Mouse (Mus musculus) hindbrain, embryonic 16.5 days (tissue): ENCODE results near the gene Rgs3. TPM values are rescaled to one million over a fixed set of nuclear protein-coding genes. Genes with fewer than 3 reads are reported as not detected.

Source experiments
- ATAC-seq: fragments of 200-750 bp; cut with Nextera tagmentation; 2 replicates; pipeline ENCODE4 v1.8.0; 2017; ENCODE audit warnings: moderate TSS enrichment, moderate library complexity
- H3K27ac ChIP-seq: fragments of 300-500 bp; sonication (generic); 2 replicates; pipeline ENCODE4 v1.5.1; 2014; ENCODE audit warnings: low read depth, mild to moderate bottlenecking, control low read depth, low read length, moderate library complexity
- H3K27me3 ChIP-seq: fragments of 300-500 bp; sonication (generic); replicated peaks from 2 replicates; pipeline ENCODE4 v1.6.1; 2014; ENCODE audit warnings: low read length; ENCODE audit not compliant: control insufficient read depth, insufficient read depth
- H3K36me3 ChIP-seq: fragments of 300-500 bp; sonication (generic); 2 replicates; pipeline ENCODE4 v1.6.1; 2014; ENCODE audit warnings: mild to moderate bottlenecking, low read length, moderate library complexity, mixed read lengths; ENCODE audit not compliant: control insufficient read depth, insufficient read depth
- H3K4me1 ChIP-seq: fragments of 300-500 bp; sonication (generic); 2 replicates; pipeline ENCODE4 v1.6.1; 2014; ENCODE audit warnings: low read depth, low read length; ENCODE audit not compliant: control insufficient read depth, insufficient read depth
- H3K4me2 ChIP-seq: fragments of 300-500 bp; sonication (generic); 2 replicates; pipeline ENCODE4 v1.6.1; 2014; ENCODE audit warnings: mild to moderate bottlenecking, low read length, control low read depth, moderate library complexity
- H3K4me3 ChIP-seq: fragments of 300-500 bp; sonication (generic); 2 replicates; pipeline ENCODE4 v1.5.1; 2014; ENCODE audit warnings: mild to moderate bottlenecking, low read length, control low read depth, moderate library complexity
- H3K9ac ChIP-seq: fragments of 300-500 bp; sonication (generic); 2 replicates; pipeline ENCODE4 v1.6.1; 2014; ENCODE audit warnings: low read depth, mild to moderate bottlenecking, control low read depth, low read length, moderate library complexity
- H3K9me3 ChIP-seq: fragments of 300-500 bp; sonication (generic); 2 replicates; pipeline ENCODE4 v1.6.1; 2014; ENCODE audit warnings: mild to moderate bottlenecking, low read length, moderate library complexity; ENCODE audit not compliant: control insufficient read depth
- WGBS: fragments of 180-500 bp; shearing (Covaris S2); extraction: QIAGEN DNeasy Blood & Tissue Kit; methylation state at CpG from one replicate; pipeline ENCODE4 v1.1.7; 2014; 5-methylcytosine and 5-hydroxymethylcytosine counted together
- polyA plus RNA-seq: library from polyadenylated mRNA; unstranded; fragments of >200 nt; fragmentation: Nextera tagmentation; extraction: Ambion mirVana; gene quantifications from 2 replicates; pipeline ENCODE4 v1.2.1, GENCODE M21; 2015

The Rgs3 gene
- 58.1 and 64.6 TPM in 2 replicates for polyA plus RNA-seq

- Histone ChIP-seq H3K27me3 (no peaks in the 10 kb centered on the region), H3K4me2 (no peak within 1 kb of the TSS), H3K4me3 (no peak within 1 kb of the TSS), H3K36me3 (no peaks in the 10 kb centered on the region), H3K27ac (no peak within 1 kb of the TSS), H3K9me3 (no peaks in the 10 kb centered on the region), H3K9ac (no peak within 1 kb of the TSS), H3K4me1 (no peaks in the 10 kb centered on the region)
- ATAC-seq: no peak
- WGBS: 67% methylated on average over 6 of the region's 6 CpGs
Measured at GRCm38 (mm10) chr4:62559797-62560329, at the start of gene Rgs3. Rgs3 (plus strand) TSS chr4:62559847.

- H3K36me3 ChIP-seq: peaks cover 33% of the 10 kb centered on the region
- no peak for ATAC-seq
Measured at GRCm38 (mm10) chr4:62509946-62510345, 49.7 kb upstream of the Rgs3 start.

GRCm38 (mm10) chr4:62513998-62514506 is 45.6 kb upstream of the Rgs3 start:
- no peak for ATAC-seq
- Histone ChIP-seq H3K36me3 (peaks cover 24% of the 10 kb centered on the region), H3K9me3 (no peaks in the 10 kb centered on the region), H3K9ac (no peak overlapping the region), H3K27me3 (no peaks in the 10 kb centered on the region), H3K27ac (no peak overlapping the region), H3K4me3 (no peak overlapping the region), H3K4me1 (peaks cover 7% of the 10 kb centered on the region), H3K4me2 (no peak overlapping the region)
- 44% methylated on average over 11 of the region's 11 CpGs for WGBS

More at GRCm38 (mm10) chr4:62509946-62510345, 49.7 kb upstream of the Rgs3 start:
- H3K9me3 ChIP-seq: no peaks in the 10 kb centered on the region
- 89% methylated on average over 11 of the region's 11 CpGs for WGBS
- no peaks in the 10 kb centered on the region for H3K27me3 ChIP-seq
- H3K4me1 ChIP-seq: no peaks in the 10 kb centered on the region
- 0 out of 2 replicates have a peak overlapping the region, but pooled peaks have one; percentile 17 for H3K9ac ChIP-seq
- no peak overlapping the region for H3K4me2 ChIP-seq
- H3K27ac ChIP-seq: no peak overlapping the region
- H3K4me3 ChIP-seq: no peak overlapping the region

- no peak overlapping the region for H3K9ac ChIP-seq
- no peaks in the 10 kb centered on the region for H3K9me3 ChIP-seq
- no peak overlapping the region for H3K4me2 ChIP-seq
- H3K27me3 ChIP-seq: no peaks in the 10 kb centered on the region
- ATAC-seq: no peak
- peaks cover 15% of the 10 kb centered on the region for H3K36me3 ChIP-seq
- H3K27ac ChIP-seq: no peak overlapping the region
- H3K4me1 ChIP-seq: peaks cover 8% of the 10 kb centered on the region
- no peak overlapping the region for H3K4me3 ChIP-seq
- WGBS: 85% methylated on average over 7 of the region's 7 CpGs
Measured at GRCm38 (mm10) chr4:62514995-62515394, 44.7 kb upstream of the Rgs3 start.

- Histone ChIP-seq H3K27ac (0 out of 2 replicates have a peak overlapping the region, but pooled peaks have one; percentile 24), H3K27me3 (no peaks in the 10 kb centered on the region), H3K9ac (no peak overlapping the region), H3K9me3 (no peaks in the 10 kb centered on the region), H3K4me3 (no peak overlapping the region), H3K36me3 (peaks cover 12% of the 10 kb centered on the region), H3K4me2 (no peak overlapping the region), H3K4me1 (peaks cover 10% of the 10 kb centered on the region)
- no peak for ATAC-seq
- whole genome bisulfite sequencing: 75% methylated on average over 3 of the region's 3 CpGs
Measured at GRCm38 (mm10) chr4:62515490-62515889, 44.2 kb upstream of the Rgs3 start.

GRCm38 (mm10) chr4:62516079-62516478 is 43.6 kb upstream of the Rgs3 start:
- WGBS: 49% methylated on average over 2 of the region's 2 CpGs
- Histone ChIP-seq H3K27ac (0 out of 2 replicates have a peak overlapping the region, but pooled peaks have one; percentile 24), H3K9ac (no peak overlapping the region), H3K4me1 (peaks cover 12% of the 10 kb centered on the region), H3K4me3 (no peak overlapping the region), H3K9me3 (no peaks in the 10 kb centered on the region), H3K27me3 (no peaks in the 10 kb centered on the region), H3K36me3 (peaks cover 12% of the 10 kb centered on the region), H3K4me2 (no peak overlapping the region)
- no peak for ATAC-seq

GRCm38 (mm10) chr4:62516579-62516978 is 43.1 kb upstream of the Rgs3 start:
- Histone ChIP-seq H3K4me3 (no peak overlapping the region), H3K9me3 (no peaks in the 10 kb centered on the region), H3K9ac (peak overlapping the region; percentile 8; the same call in 1 of the 2 replicates), H3K4me1 (peaks cover 12% of the 10 kb centered on the region), H3K36me3 (peaks cover 11% of the 10 kb centered on the region), H3K27me3 (no peaks in the 10 kb centered on the region), H3K27ac (no peak overlapping the region; the same call in 1 of the 2 replicates), H3K4me2 (no peak overlapping the region)
- ATAC-seq: no peak
- WGBS: 81% methylated on average over 1 of the region's 1 CpGs

GRCm38 (mm10) chr4:62517046-62517445 is 42.6 kb upstream of the Rgs3 start:
- ATAC-seq: no peak

GRCm38 (mm10) chr4:62517538-62518415 is 41.9 kb upstream of the Rgs3 start:
- H3K36me3 ChIP-seq: no peaks in the 10 kb centered on the region; the same call in 1 of the 2 replicates
- no peaks in the 10 kb centered on the region for H3K27me3 ChIP-seq
- 83% methylated on average over 10 of the region's 10 CpGs for WGBS
- no peak overlapping the region for H3K27ac ChIP-seq
- H3K4me2 ChIP-seq: no peak overlapping the region
- ATAC-seq: no peak
- H3K4me1 ChIP-seq: peaks cover 12% of the 10 kb centered on the region
- no peaks in the 10 kb centered on the region for H3K9me3 ChIP-seq
- no peak overlapping the region for H3K9ac ChIP-seq
- no peak overlapping the region for H3K4me3 ChIP-seq

More at GRCm38 (mm10) chr4:62517046-62517445, 42.6 kb upstream of the Rgs3 start:
- no peaks in the 10 kb centered on the region for H3K9me3 ChIP-seq
- H3K27ac ChIP-seq: no peak overlapping the region
- H3K4me1 ChIP-seq: peaks cover 12% of the 10 kb centered on the region
- no peak overlapping the region for H3K4me2 ChIP-seq
- peaks cover 6% of the 10 kb centered on the region for H3K36me3 ChIP-seq
- WGBS: 90% methylated on average over 8 of the region's 8 CpGs
- H3K27me3 ChIP-seq: no peaks in the 10 kb centered on the region
- no peak overlapping the region for H3K9ac ChIP-seq
- H3K4me3 ChIP-seq: no peak overlapping the region
